21 mouse cellular contexts compared by ENCODE assay signal in genomic region chr1:83915454-83915853, GRCm38 (mm10).
DNase-seq lines count a peak whose midpoint lies in the region; ATAC-seq and TF ChIP-seq lines count a peak whose summit lies in the region.
"Had no signal": no experiment of that assay in that cellular context is flagged by ENCODE, and none has a peak within 500 bp of the region (broad histone marks: within the 10 kb centered on the region; RNA-seq: fewer than 3 reads in every experiment).

No protein-coding gene starts in this region.

- 0 out of 2 replicates have a peak, but pooled peaks have one; percentile 35 for ATAC-seq in kidney, embryonic 16.5 days (ENCODE audit: low FRiP score, low TSS enrichment)
- no peak for ATAC-seq in kidney, embryonic 15.5 days (replicated peaks; ENCODE audit: low FRiP score)
- ATAC-seq: activated CD4-positive, CD25-positive, alpha-beta regulatory T cell, adult 4 months; CD4-positive, CD25-positive, alpha-beta regulatory T cell, adult 4 months; Patski had no signal

- no peak overlapping the region for H3K4me3 ChIP-seq in kidney, embryonic 16.5 days (ENCODE audit: low read length)
- no peak overlapping the region for H3K4me3 ChIP-seq in kidney, embryonic 15.5 days (replicated peaks)
- no peak overlapping the region for H3K4me3 ChIP-seq in myocyte

- peak; percentile 70 for DNase-seq in heart, adult 11 months
- DNase-seq in heart, postnatal 36 days: no peak
- DNase-seq in embryo, embryonic 11 days: no peak
- DNase-seq: adrenal gland, adult 2 months; adrenal gland, adult 8-10 months; adrenal gland, postnatal 10 days; adrenal gland, postnatal 14 days; adrenal gland, postnatal 25 days; adrenal gland, postnatal 36 days; B cell, adult 2 months; cerebellum, adult 11 months; cerebellum, adult 11-12 months; cerebellum, adult 18-20 months had no signal

- H3K36me3 ChIP-seq in kidney, embryonic 16.5 days (ENCODE audit: insufficient read depth, low read length): no peaks in the 10 kb centered on the region
- no peaks in the 10 kb centered on the region for H3K36me3 ChIP-seq in kidney, embryonic 15.5 days
- no peaks in the 10 kb centered on the region for H3K36me3 ChIP-seq in myocyte (ENCODE audit: control insufficient read depth, insufficient read depth)
- H3K36me3 ChIP-seq: G1E had no signal

- no peak overlapping the region for H3K9ac ChIP-seq in kidney, embryonic 16.5 days (replicated peaks; ENCODE audit: low read length)
- no peak overlapping the region for H3K9ac ChIP-seq in kidney, embryonic 15.5 days

- no peaks in the 10 kb centered on the region for H3K9me3 ChIP-seq in kidney, embryonic 16.5 days (ENCODE audit: low read length)
- H3K9me3 ChIP-seq in kidney, embryonic 15.5 days (replicated peaks): no peaks in the 10 kb centered on the region

- no peaks in the 10 kb centered on the region for H3K4me1 ChIP-seq in kidney, embryonic 16.5 days (ENCODE audit: insufficient read depth, low read length)
- no peaks in the 10 kb centered on the region for H3K4me1 ChIP-seq in kidney, embryonic 15.5 days

- WGBS in kidney, embryonic 16.5 days: 87% methylated on average over 3 of the region's 5 CpGs
- 82% methylated on average over 5 of the region's 5 CpGs for WGBS in kidney, embryonic 15.5 days

- no peak for TF ChIP-seq POLR2A in myocyte (IDR thresholded peaks at IDR 0.05; ENCODE audit: insufficient read length, low read depth)

- no peak overlapping the region for H3K27ac ChIP-seq in kidney, embryonic 16.5 days (ENCODE audit: low read length)
- no peak overlapping the region for H3K27ac ChIP-seq in kidney, embryonic 15.5 days

- H3ac ChIP-seq in myocyte (ENCODE audit: control insufficient read depth, insufficient read length): no peak overlapping the region

- H3K27me3 ChIP-seq in kidney, embryonic 16.5 days (ENCODE audit: insufficient read depth, low read length): no peaks in the 10 kb centered on the region
- no peaks in the 10 kb centered on the region for H3K27me3 ChIP-seq in kidney, embryonic 15.5 days
- H3K27me3 ChIP-seq in myocyte (ENCODE audit: control insufficient read depth, insufficient read depth, insufficient read length): no peaks in the 10 kb centered on the region
- H3K27me3 ChIP-seq: CH12.LX, Patski had no signal

- intact Hi-C loops in heart, postnatal 36 days (cut with DNase I): no loop called here

- H3K4me2 ChIP-seq in kidney, embryonic 16.5 days (replicated peaks; ENCODE audit: low read depth, low read length): no peak overlapping the region
- no peak overlapping the region for H3K4me2 ChIP-seq in kidney, embryonic 15.5 days
- no peak overlapping the region for H3K4me2 ChIP-seq in myocyte (ENCODE audit: low read depth)

- no peaks in the 10 kb centered on the region for H3K79me2 ChIP-seq in myocyte (ENCODE audit: control insufficient read depth, insufficient read depth)

TF ChIP-seq in myocyte, 11 proteins besides CTCF, POLR2A, EP300 and RAD21:
- TF ChIP-seq MYOD1 (IDR thresholded peaks at IDR 0.05; ENCODE audit: control insufficient read depth in 1 of 3, insufficient read length in 2 of 3, low read depth in 2 of 3): peak in 2 of 3 experiments; percentile 65 to 83
- TF ChIP-seq POLR2AphosphoS2 (IDR thresholded peaks at IDR 0.05; ENCODE audit: insufficient read length, low read depth): no peak
- TF ChIP-seq USF1 (IDR thresholded peaks at IDR 0.05; ENCODE audit: low read depth): no peak
- peak in 2 of 3 experiments; percentile 8 to 38 for TF ChIP-seq MYOG (IDR thresholded peaks at IDR 0.05; ENCODE audit: control insufficient read depth in 1 of 3, insufficient read depth in 1 of 3, insufficient read length in 2 of 3, low read depth in 2 of 3)
- no peak for TF ChIP-seq TCF3 (IDR thresholded peaks at IDR 0.05; ENCODE audit: insufficient read length, low read depth)
TF ChIP-seq in myocyte: peak in this region for 2.
